Mouse (Mus musculus): ENCODE measurements around the gene Atad1.

- TF ChIP-seq POLR2A (IDR thresholded peaks at IDR 0.05; ENCODE audit: borderline replicate concordance, low read depth, low read length) (no peak), CTCF (IDR thresholded peaks at IDR 0.05; ENCODE audit: low read depth, low read length) (no peak)
Observed at GRCm38 (mm10) chr19:32740641-32741345, 1.2 kb upstream of the Atad1 start.

Data from bone marrow macrophage, adult 2 months (primary cell).